Mouse (Mus musculus) left cerebral cortex, postnatal 25 days (tissue): ENCODE results near the gene L3hypdh. TPM values are rescaled to one million over a fixed set of nuclear protein-coding genes. Genes with fewer than 3 reads are reported as not detected.

Source experiments
- microRNA-seq, 2 experiments: library from miRNA; unstranded; fragments of <30 nt; microRNA quantifications; one replicate each; pipeline ENCODE4 v1.2.0; 2022
- total RNA-seq, 2 experiments: library from RNA; stranded (reverse); gene quantifications; 2 replicates each; pipeline ENCODE4 v1.2.3; 2021

Gene L3hypdh
- total RNA-seq, 2 experiments from 2014 or later, result 2.6 to 3.4 TPM

Small RNA genes within 50 kb of the gene (microRNA-seq; reads per million reads assigned to microRNA genes)
- 0 reads per million in 2 experiments for gene Gm24466

Other genes starting within 250 kb of the L3hypdh start
- 10 to 100 TPM; 12.5 to 13.2 TPM for gene Gpr135, start 14.3 kb downstream of the L3hypdh start, total RNA-seq
- 10 to 100 TPM; 54.8 to 55.5 TPM for gene Jkamp, start 150 bp upstream of the L3hypdh start, total RNA-seq
- not detected for gene Ccdc175, start 99.6 kb upstream of the L3hypdh start, total RNA-seq